Mouse (Mus musculus): ENCODE measurements around the gene Myo3b.

DNA sequence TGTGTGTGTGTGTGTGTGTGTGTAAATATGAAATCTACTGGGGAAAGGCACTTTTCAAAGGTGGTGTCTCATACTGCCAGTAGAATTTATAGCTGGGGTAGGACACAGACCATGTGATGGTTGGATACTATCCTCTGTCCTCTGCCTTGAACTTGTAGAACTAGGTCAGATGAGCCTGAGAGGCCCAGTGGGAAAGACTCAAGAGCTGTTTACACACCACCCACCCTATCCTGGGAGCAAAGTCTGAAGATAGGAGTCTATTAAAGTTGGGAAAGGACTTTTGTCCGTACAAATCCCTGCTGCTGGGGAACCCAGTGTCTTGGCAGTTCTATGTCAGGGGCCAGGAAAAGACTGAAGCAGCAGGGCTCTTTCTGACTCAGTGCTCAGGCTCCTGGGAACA lies 3.6 kb upstream of the Myo3b start:
- TF ChIP-seq POLR2A (IDR thresholded peaks at IDR 0.05; ENCODE audit: insufficient read length, low read depth) (no peak), E2F4 (IDR thresholded peaks at IDR 0.05; ENCODE audit: insufficient read depth) (no peak), MYOG (IDR thresholded peaks at IDR 0.05; ENCODE audit: control insufficient read depth in 1 of 3, insufficient read depth in 1 of 3, insufficient read length in 2 of 3, low read depth in 2 of 3) (no peak), MAX (IDR thresholded peaks at IDR 0.05; ENCODE audit: low read depth) (no peak), SRF (IDR thresholded peaks at IDR 0.05; ENCODE audit: control insufficient read depth, insufficient read length, low read depth) (no peak), TCF12 (IDR thresholded peaks at IDR 0.05; ENCODE audit: insufficient read depth, poor library complexity, severe bottlenecking) (no peak)

All from myocyte (in vitro differentiated cells).